Mouse (Mus musculus) G1E (cell line): ENCODE results near the gene Sgsm3.

Source experiments
- CTCF ChIP-seq: IDR thresholded peaks from 2 replicates; pipeline ENCODE4 v1.5.1; 2012; ENCODE audit warnings: low read depth, low read length, inconsistent platforms, mixed read lengths
- GATA1 ChIP-seq: IDR thresholded peaks from 2 replicates; pipeline ENCODE4 v1.6.1; 2012; ENCODE audit warnings: borderline replicate concordance, low read length, inconsistent platforms, mixed read lengths

DNA sequence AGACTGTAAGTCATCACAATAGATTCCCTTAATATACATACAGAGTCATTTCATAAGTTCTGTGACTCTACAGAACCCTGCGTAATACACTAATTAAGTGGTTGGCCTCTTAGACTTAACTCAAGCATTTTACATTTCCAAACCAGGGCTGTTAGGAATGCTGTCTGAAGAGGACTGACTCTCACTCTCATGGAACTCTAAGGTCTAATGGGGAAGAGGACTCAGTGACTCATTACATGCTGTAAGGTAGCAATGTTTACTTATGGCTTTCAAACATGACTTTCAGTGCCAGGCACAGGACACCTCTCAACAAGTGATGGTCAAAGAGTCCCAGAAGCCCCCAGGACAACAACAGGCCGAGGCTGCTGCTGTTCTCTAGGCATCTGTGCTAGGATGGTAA, 77.9 kb downstream of the Sgsm3 start:
- TF ChIP-seq CTCF (no peak), GATA1 (no peak)
